Mouse (Mus musculus) liver, adult (tissue): ENCODE measurements at regions not wholly inside any gene's neighbourhood (a gene's known extent, or its start where the extent isn't known, plus 50 kb on each side); places are given as distances from the start of the nearest gene placed in this dataset.

Experiments
- GATA4 ChIP-seq: IDR thresholded peaks from 2 replicates; pipeline ENCODE4 v1.6.1; 2014; ENCODE audit warnings: mild to moderate bottlenecking, low read length; ENCODE audit not compliant: insufficient replicate concordance

GRCm38 (mm10) chr16:93215630-93216029, 388.2 kb downstream of the Setd4 start:
- TF ChIP-seq GATA4, result no peak

DNA sequence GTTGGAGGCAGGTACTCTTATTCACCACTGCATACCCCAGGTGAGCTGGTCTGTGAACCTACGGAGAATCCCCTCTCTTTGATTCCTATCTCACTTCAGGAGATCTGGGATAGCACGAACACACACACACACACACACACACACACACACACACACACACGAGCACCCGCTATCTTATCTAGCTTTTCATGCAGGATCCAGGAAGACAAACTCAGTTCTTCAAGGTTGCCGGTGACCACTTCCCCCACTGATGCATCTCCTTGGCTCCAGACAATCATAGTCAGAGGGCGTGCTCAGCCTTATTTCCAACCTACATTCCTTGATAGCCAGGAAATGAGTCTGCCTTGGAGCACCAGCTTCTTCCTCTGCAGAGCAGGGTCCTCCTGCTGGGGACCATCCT, 387.7 kb upstream of the Runx1 start:
- no peak for TF ChIP-seq GATA4

DNA sequence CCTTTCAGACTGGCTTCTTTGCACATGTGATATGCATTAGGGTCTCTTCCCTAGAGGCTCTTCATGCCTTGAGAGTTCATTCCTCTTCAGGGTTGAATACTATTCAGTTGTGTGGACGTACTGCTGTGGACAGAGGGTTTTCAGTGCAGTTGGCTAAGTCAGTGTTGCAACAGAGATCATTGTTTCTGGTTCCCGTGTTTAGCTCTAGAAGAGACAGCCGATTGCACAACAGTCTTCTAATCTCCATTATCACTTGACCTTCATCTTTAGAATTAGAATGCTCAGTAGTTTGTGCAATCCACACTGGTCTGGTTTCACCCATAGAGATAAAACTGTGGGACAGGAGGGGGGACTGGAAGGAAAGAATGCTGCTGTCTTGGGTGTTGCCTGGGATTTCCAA, 381.7 kb upstream of the Runx1 start:
- TF ChIP-seq GATA4, result no peak

DNA sequence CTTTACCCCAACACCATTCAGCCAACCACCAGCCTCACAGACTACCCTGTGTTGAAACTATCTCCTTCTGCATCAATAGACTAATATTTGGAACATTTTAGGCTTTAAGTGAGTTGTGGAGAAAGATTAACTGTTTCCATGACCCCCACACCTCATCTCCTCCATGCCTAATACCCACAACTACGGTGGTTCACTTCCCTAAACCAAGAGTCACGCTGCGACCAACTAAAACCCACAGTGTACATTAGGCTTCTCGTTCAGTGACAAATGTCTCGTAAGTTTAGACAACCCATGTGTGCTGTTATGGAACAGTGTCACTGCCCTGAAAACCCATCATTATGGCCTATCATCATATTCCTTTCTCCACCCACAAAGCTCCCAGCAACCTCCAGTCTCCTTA, 381.3 kb upstream of the Runx1 start:
- no peak for TF ChIP-seq GATA4

DNA sequence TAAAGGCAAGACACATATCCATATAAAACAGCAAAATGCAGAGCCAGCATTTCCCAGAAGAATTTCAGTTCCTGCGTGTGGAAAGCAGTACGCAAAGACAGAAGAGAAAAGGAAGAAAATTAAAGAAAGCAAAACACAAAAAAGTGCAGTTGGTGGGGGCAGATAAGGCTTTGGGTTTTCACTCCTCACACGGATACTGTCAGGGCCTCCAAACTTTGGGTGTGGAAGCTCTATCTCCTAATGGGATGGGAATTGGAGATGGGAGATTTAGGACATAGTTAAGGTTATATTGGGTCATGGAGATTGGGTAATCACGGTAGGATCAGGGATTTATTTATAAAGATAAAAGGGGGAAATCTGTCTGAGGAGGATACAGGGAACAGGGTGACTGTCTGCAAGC, 380.4 kb upstream of the Runx1 start:
- no peak for TF ChIP-seq GATA4

DNA sequence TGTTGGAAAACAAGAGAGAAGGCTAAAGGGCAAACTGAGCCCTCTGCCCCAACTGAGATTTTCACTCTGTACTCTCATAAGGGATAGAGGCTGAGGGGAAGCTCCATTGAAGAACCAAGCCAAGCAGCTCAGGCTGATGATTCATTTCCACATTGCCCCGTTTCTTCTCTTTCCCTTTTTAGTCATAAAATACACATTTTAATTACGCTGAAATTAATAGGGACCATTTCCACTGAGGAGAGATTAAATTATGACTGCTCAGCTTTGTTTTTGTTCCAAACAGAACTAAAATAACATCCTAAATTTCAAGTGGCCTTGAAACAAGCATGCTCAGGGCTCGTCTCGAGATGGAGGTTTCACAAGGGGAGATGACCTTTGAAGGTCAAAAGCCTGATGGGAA, 378.7 kb upstream of the Runx1 start:
- no peak for TF ChIP-seq GATA4

- TF ChIP-seq GATA4, result no peak
These were observed 376.6 kb upstream of the Runx1 start for GRCm38 (mm10) chr16:93202591-93202990.

- TF ChIP-seq GATA4, result no peak
These were observed 371.4 kb upstream of the Runx1 start for GRCm38 (mm10) chr16:93197300-93197699.

DNA sequence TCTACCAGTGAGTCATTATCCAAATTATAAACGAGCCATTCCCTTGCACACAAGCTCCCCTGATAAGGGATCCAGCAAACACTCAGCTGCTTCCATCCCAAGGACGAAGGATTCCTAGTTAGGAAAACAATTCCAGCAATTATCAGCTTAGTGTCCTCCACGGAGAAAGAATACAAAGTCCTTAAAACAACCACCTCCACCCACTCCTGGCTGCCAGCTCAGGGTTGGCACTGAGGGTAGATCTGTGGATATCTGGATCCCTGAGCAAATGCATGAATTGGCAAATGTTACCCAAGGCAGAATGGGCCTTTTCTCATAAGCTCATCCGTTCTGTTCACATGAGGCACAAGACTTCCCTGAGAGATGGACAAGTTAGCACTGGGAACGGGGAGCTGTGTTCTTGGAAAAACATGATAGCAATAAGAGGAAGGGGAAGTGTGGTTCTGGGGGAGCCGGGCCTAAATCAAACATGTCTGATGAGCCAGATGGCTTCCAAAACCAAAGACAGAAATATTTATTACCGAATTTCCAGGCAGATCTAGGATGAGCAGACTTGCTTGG, 368.1 kb upstream of the Runx1 start:
- no peak for TF ChIP-seq GATA4

DNA sequence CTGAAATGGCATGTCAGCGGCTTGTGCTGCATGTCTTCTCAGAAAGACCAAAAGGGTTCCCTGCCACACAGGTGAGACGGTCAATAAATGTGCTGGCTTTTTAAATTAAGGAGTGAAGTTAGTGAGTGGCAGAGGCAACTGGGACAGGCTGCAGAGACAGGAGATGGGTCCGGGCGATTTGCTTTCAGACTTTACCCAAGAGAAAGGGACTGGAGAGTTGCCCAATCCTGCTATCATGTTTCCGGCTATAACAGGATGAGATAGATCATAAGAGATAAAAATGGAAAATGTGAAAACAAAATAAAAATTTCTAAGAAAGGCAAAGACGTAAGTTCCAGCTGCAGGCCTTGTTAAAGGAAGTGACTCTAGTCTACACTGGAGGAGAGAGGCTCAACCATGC, 367.3 kb upstream of the Runx1 start:
- TF ChIP-seq GATA4, result no peak

- TF ChIP-seq GATA4, result no peak
These were observed 366.8 kb upstream of the Runx1 start for GRCm38 (mm10) chr16:93192651-93193173.

DNA sequence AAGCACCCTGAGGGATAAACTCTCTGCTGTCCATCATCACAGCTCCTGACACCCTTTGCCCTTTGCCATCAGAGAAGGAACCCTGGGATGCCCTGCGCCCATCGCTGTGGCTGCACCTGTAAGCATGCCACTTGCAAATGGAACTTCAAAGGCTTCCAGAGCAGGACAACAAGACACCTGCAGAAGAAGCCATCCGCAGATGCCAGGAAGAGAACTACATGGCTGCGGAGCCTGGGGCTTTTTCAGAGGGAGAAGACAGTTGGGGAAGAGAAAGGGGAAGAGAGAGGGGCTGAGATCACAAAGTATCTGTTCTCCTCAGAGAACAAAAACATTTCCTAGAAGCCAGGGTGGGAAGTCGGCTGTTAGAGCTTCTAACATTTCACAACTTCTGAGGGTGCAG, 365.2 kb upstream of the Runx1 start:
- no peak for TF ChIP-seq GATA4

DNA sequence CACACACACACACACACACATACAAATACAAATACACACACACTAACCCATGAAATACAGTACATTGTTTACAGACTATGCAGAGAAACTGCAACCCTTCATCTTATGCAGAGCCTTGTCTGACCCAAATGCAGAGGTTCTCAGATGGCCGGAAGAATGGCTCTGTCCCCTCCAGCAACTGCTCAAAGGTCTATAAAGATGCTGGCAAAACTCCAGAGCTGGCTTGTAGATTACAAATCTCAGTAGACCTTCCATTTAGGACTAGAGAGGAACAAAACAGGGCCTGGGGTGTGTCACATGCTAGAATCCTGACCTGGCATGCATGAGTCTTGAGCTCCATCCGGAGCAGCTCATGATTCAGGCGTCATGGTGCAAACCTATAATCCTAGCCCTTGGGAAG, 364.4 kb upstream of the Runx1 start:
- no peak for TF ChIP-seq GATA4

GRCm38 (mm10) chr16:93189875-93190274, 363.9 kb upstream of the Runx1 start:
- no peak for TF ChIP-seq GATA4

DNA sequence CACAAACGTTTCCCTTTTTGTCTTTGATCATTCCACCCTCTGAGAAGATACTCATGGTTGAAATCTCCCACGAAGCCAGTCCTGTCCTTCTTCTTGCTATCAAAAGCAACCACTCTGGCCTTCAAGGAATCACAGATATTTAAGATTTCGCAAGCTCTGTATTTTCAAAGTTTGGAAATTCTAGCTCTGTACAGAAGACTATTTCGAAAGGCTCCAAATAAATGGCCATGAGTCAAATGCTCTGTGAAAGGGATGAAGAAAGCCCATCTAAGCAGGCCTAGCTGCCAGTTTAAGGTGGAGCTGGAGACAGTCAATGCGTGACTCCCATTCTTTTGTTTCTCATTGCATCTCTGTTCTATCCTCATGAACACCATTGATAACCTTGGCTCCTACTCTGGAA, 363.5 kb upstream of the Runx1 start:
- no peak for TF ChIP-seq GATA4

DNA sequence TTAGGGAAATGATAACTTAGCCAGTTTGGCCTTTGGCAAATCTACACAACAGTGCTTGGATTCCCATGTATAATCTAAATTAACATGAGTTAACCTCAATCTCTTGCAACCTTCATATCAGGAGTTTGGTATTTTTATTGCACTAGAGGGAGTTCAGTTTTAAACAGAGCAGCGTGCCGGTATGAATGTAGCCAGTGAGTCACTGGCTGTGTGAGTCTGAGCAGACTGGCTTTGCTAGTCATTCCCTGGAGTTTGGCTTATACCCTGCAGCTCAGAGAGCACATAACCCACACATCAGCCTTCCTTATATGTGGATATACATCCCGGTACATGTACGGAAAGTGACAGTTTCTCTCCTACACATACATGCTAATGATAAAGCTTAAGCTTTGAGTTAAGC, 360.6 kb upstream of the Runx1 start:
- no peak for TF ChIP-seq GATA4

GRCm38 (mm10) chr16:93182656-93183055, 356.7 kb upstream of the Runx1 start:
- TF ChIP-seq GATA4, result no peak
